Mouse (Mus musculus): ENCODE results near the gene Ctnna3. TPM values are rescaled to one million over a fixed set of nuclear protein-coding genes. Genes with fewer than 3 reads are reported as not detected.

Ctnna3 gene
- total and polyA plus RNA-seq, 2 experiments from 2014 or later: 0.51 to 0.52 TPM

DNA sequence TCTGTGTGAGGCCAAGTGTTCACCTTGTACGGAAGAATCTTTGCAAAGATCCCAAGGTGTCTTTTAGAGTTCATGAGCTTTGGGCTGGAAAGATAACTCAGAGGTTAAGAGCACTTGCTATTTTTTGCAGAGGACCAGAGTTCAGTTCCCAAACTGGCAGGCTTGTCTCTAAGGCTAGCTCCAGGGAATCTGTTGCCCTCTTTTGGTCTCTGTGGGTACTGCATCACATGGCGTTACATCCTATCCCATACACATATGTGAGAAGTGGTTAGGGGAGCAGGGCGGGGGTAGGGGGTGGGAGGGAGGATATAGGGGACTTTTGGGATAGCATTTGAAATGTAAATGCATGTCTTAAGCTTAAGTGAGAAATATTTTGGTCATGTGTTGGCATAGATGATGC is 262.1 kb downstream of the Ctnna3 start:
- H3K4me3 ChIP-seq (ENCODE audit: low read depth, low read length): no peak overlapping the region
- no peak overlapping the region for H3K27ac ChIP-seq (ENCODE audit: low read depth, low read length)

DNA sequence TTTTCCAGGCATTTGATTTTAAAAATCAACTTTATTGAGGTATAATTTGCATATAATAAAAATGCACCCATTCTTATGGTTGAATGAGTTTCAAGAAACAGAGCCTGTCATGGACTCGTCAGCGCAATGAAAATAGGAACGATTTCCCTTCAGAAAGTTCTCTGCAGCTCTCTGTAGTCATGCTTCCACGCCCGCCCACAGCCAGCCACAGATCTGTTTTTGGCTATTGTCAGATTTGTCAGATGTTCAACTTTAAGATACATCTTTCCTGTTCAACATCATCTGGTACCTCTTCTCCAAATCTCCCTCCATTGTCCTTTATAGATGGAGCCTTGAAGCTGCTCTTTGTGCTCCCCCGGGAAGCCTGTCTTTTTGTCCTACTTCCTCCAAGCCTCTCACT is 280.3 kb downstream of the Ctnna3 start:
- Histone ChIP-seq H3K9ac (no peak overlapping the region), H3K27ac (ENCODE audit: low read depth, low read length) (no peak overlapping the region), H3K4me2 (ENCODE audit: low read depth) (no peak overlapping the region), H3K27me3 (ENCODE audit: insufficient read depth, low read length) (no peaks in the 10 kb centered on the region), H3K4me3 (ENCODE audit: low read depth, low read length) (no peak overlapping the region), H3K9me3 (ENCODE audit: low read length) (no peaks in the 10 kb centered on the region), H3K4me1 (ENCODE audit: insufficient read depth) (no peaks in the 10 kb centered on the region), H3K36me3 (ENCODE audit: insufficient read depth) (no peaks in the 10 kb centered on the region)
- TF ChIP-seq CTCF (IDR thresholded peaks at IDR 0.05; ENCODE audit: low read depth): no peak
- ATAC-seq: no peak
- 74% methylated on average over 6 of the region's 6 CpGs for WGBS
- no peak for DNase-seq

More for the DNA sequence above, 262.1 kb downstream of the Ctnna3 start:
- WGBS: 62% methylated on average over 3 of the region's 3 CpGs
- Histone ChIP-seq H3K4me1 (ENCODE audit: insufficient read depth) (no peaks in the 10 kb centered on the region), H3K9me3 (ENCODE audit: low read length) (no peaks in the 10 kb centered on the region), H3K9ac (no peak overlapping the region), H3K27me3 (ENCODE audit: insufficient read depth, low read length) (no peaks in the 10 kb centered on the region), H3K4me2 (ENCODE audit: low read depth) (no peak overlapping the region), H3K36me3 (ENCODE audit: insufficient read depth) (no peaks in the 10 kb centered on the region)
- DNase-seq (peak; percentile 34), ATAC-seq (no peak)
- TF ChIP-seq CTCF (IDR thresholded peaks at IDR 0.05; ENCODE audit: low read depth): peak; percentile 46

- H3K4me1 ChIP-seq (ENCODE audit: insufficient read depth): no peaks in the 10 kb centered on the region
- H3K9me3 ChIP-seq (ENCODE audit: low read length): no peaks in the 10 kb centered on the region
- H3K9ac ChIP-seq: no peak overlapping the region
- no peak overlapping the region for H3K4me2 ChIP-seq (ENCODE audit: low read depth)
- no peak for TF ChIP-seq CTCF (IDR thresholded peaks at IDR 0.05; ENCODE audit: low read depth)
- 65% methylated on average over 8 of the region's 8 CpGs for WGBS
- no peak for ATAC-seq
- no peak overlapping the region for H3K27ac ChIP-seq (ENCODE audit: low read depth, low read length)
- no peaks in the 10 kb centered on the region for H3K27me3 ChIP-seq (ENCODE audit: insufficient read depth, low read length)
- H3K36me3 ChIP-seq (ENCODE audit: insufficient read depth): no peaks in the 10 kb centered on the region
- no peak overlapping the region for H3K4me3 ChIP-seq (ENCODE audit: low read depth, low read length)
- no peak for DNase-seq
Measured at GRCm38 (mm10) chr10:63712530-63712929, 282.6 kb downstream of the Ctnna3 start.

DNA sequence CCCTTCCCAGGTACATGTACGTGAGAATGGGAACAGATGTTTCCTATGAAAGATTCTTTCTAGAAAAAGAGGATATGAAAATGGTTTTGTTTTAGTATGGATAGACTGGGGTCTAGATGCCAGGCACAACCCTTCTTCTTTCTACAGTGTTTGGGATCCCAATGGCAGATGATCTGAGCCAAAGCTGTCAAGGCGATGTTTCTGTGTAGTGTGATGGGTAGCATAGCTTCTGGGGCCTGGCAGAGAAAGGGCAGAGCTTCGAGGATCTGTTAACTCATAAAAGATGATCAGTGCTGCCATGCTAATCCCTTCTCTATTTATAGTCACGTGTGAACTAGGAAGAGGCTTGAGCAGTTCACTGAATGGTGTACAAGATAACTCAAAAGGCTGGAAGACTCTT is 284.3 kb downstream of the Ctnna3 start:
- H3K4me1 ChIP-seq (ENCODE audit: insufficient read depth): no peaks in the 10 kb centered on the region
- no peak for DNase-seq
- no peak overlapping the region for H3K27ac ChIP-seq (ENCODE audit: low read depth, low read length)
- peak; percentile 29 for ATAC-seq
- 70% methylated on average over 4 of the region's 4 CpGs for WGBS
- H3K4me2 ChIP-seq (ENCODE audit: low read depth): no peak overlapping the region
- no peak overlapping the region for H3K9ac ChIP-seq
- H3K4me3 ChIP-seq (ENCODE audit: low read depth, low read length): no peak overlapping the region
- H3K9me3 ChIP-seq (ENCODE audit: low read length): no peaks in the 10 kb centered on the region
- H3K27me3 ChIP-seq (ENCODE audit: insufficient read depth, low read length): no peaks in the 10 kb centered on the region
- no peaks in the 10 kb centered on the region for H3K36me3 ChIP-seq (ENCODE audit: insufficient read depth)
- no peak for TF ChIP-seq CTCF (IDR thresholded peaks at IDR 0.05; ENCODE audit: low read depth)

- H3K4me1 ChIP-seq (ENCODE audit: insufficient read depth): no peaks in the 10 kb centered on the region
- ATAC-seq: no peak
- WGBS: 94% methylated on average over 10 of the region's 10 CpGs
Measured at GRCm38 (mm10) chr10:63768871-63769270, 339.0 kb downstream of the Ctnna3 start.

GRCm38 (mm10) chr10:63771656-63772055 is 341.8 kb downstream of the Ctnna3 start:
- no peaks in the 10 kb centered on the region for H3K9me3 ChIP-seq (ENCODE audit: low read length)
- H3K9ac ChIP-seq: no peak overlapping the region
- TF ChIP-seq CTCF (IDR thresholded peaks at IDR 0.05; ENCODE audit: low read depth): no peak
- no peak overlapping the region for H3K4me2 ChIP-seq (ENCODE audit: low read depth)
- H3K27ac ChIP-seq (ENCODE audit: low read depth, low read length): no peak overlapping the region
- H3K4me3 ChIP-seq (ENCODE audit: low read depth, low read length): no peak overlapping the region
- whole genome bisulfite sequencing: 82% methylated on average over 7 of the region's 7 CpGs
- no peak for DNase-seq
- H3K36me3 ChIP-seq (ENCODE audit: insufficient read depth): no peaks in the 10 kb centered on the region
- no peaks in the 10 kb centered on the region for H3K27me3 ChIP-seq (ENCODE audit: insufficient read depth, low read length)
- no peaks in the 10 kb centered on the region for H3K4me1 ChIP-seq (ENCODE audit: insufficient read depth)
- no peak for ATAC-seq

More at GRCm38 (mm10) chr10:63768871-63769270, 339.0 kb downstream of the Ctnna3 start:
- no peak overlapping the region for H3K27ac ChIP-seq (ENCODE audit: low read depth, low read length)
- no peak overlapping the region for H3K4me3 ChIP-seq (ENCODE audit: low read depth, low read length)
- no peak for DNase-seq
- no peaks in the 10 kb centered on the region for H3K36me3 ChIP-seq (ENCODE audit: insufficient read depth)
- no peaks in the 10 kb centered on the region for H3K9me3 ChIP-seq (ENCODE audit: low read length)
- H3K4me2 ChIP-seq (ENCODE audit: low read depth): no peak overlapping the region
- no peak for TF ChIP-seq CTCF (IDR thresholded peaks at IDR 0.05; ENCODE audit: low read depth)
- H3K27me3 ChIP-seq (ENCODE audit: insufficient read depth, low read length): no peaks in the 10 kb centered on the region
- H3K9ac ChIP-seq: no peak overlapping the region

DNA sequence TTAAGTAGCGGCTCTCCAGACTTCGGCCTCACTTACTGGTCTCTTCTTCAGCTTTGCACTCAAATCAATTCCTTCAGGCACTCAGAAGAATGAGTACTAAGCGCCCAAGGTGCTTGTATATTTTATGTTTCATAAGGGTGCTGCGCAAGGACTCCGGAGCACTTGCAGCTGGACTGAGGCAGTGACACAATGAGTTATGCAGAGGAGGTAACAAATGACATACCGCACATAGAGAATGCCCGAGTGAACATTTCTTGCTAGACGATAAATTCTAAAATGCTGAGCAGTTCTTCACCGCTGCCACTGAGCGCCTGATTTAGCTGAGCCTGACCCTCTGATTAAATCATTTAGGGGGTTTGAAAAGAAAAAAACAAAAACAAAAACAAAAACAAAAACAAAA is 342.2 kb downstream of the Ctnna3 start:
- no peaks in the 10 kb centered on the region for H3K27me3 ChIP-seq (ENCODE audit: insufficient read depth, low read length)
- 93% methylated on average over 10 of the region's 10 CpGs for WGBS
- DNase-seq (no peak), ATAC-seq (no peak)
- no peaks in the 10 kb centered on the region for H3K36me3 ChIP-seq (ENCODE audit: insufficient read depth)
- H3K4me1 ChIP-seq (ENCODE audit: insufficient read depth): no peaks in the 10 kb centered on the region
- no peak overlapping the region for H3K9ac ChIP-seq
- no peak overlapping the region for H3K27ac ChIP-seq (ENCODE audit: low read depth, low read length)
- H3K4me2 ChIP-seq (ENCODE audit: low read depth): no peak overlapping the region
- H3K4me3 ChIP-seq (ENCODE audit: low read depth, low read length): no peak overlapping the region
- no peak for TF ChIP-seq CTCF (IDR thresholded peaks at IDR 0.05; ENCODE audit: low read depth)
- H3K9me3 ChIP-seq (ENCODE audit: low read length): no peaks in the 10 kb centered on the region

- Histone ChIP-seq H3K27me3 (ENCODE audit: insufficient read depth, low read length) (no peaks in the 10 kb centered on the region), H3K36me3 (ENCODE audit: insufficient read depth) (no peaks in the 10 kb centered on the region), H3K4me1 (ENCODE audit: insufficient read depth) (no peaks in the 10 kb centered on the region), H3K27ac (ENCODE audit: low read depth, low read length) (no peak overlapping the region), H3K9ac (no peak overlapping the region), H3K9me3 (ENCODE audit: low read length) (no peaks in the 10 kb centered on the region), H3K4me2 (ENCODE audit: low read depth) (no peak overlapping the region), H3K4me3 (ENCODE audit: low read depth, low read length) (no peak overlapping the region)
- WGBS: 72% methylated on average over 6 of the region's 6 CpGs
- no peak for DNase-seq
- no peak for ATAC-seq
- TF ChIP-seq CTCF (IDR thresholded peaks at IDR 0.05; ENCODE audit: low read depth): no peak
Measured at GRCm38 (mm10) chr10:63781948-63782347, 352.1 kb downstream of the Ctnna3 start.

Data from forebrain, postnatal 0 days (tissue).